Mouse (Mus musculus) heart, embryonic 14.5 days (tissue): ENCODE results near the gene Slain1. TPM values are rescaled to one million over a fixed set of nuclear protein-coding genes. Genes with fewer than 3 reads are reported as not detected.
"Not testable (repeated sequence)": the region's sequence is repeated elsewhere in the genome, so short reads cannot be mapped to it uniquely, and the experiment has no call there.

Source experiments
- ATAC-seq: fragments of 200-750 bp; cut with Nextera tagmentation; 2 replicates; pipeline ENCODE4 v1.8.0; 2017; ENCODE audit warnings: low read depth, moderate TSS enrichment; ENCODE audit not compliant: insufficient number of reproducible peaks, insufficient read depth, low FRiP score
- H3K27ac ChIP-seq, 2 experiments: fragments of 200-500 bp in 1 of 2; fragments of 300-500 bp in 1 of 2; sonication (generic) in 1 of 2; replicated peaks in 1 of 2; 2 replicates each; pipeline ENCODE4 v1.5.1; 2012 to 2014; ENCODE audit warnings: low read depth in 2 of 2, low read length in 2 of 2, control low read depth in 1 of 2, mild to moderate bottlenecking in 1 of 2, mixed read lengths in 1 of 2; ENCODE audit not compliant: control insufficient read depth in 1 of 2, insufficient read depth in 1 of 2
- H3K27me3 ChIP-seq: fragments of 300-500 bp; sonication (generic); 2 replicates; pipeline ENCODE4 v1.6.1; 2014; ENCODE audit warnings: mild to moderate bottlenecking, low read length, control low read depth; ENCODE audit not compliant: control insufficient read depth, insufficient read depth
- H3K36me3 ChIP-seq: fragments of 300-500 bp; sonication (generic); 2 replicates; pipeline ENCODE4 v1.6.1; 2014; ENCODE audit warnings: mild to moderate bottlenecking, control low read depth, low read length, mixed read lengths; ENCODE audit not compliant: control insufficient read depth, insufficient read depth
- H3K4me1 ChIP-seq, 2 experiments: fragments of 200-500 bp in 1 of 2; fragments of 300-500 bp in 1 of 2; sonication (generic) in 1 of 2; 2 replicates each; pipeline ENCODE4 v1.6.1; 2012 to 2014; ENCODE audit warnings: low read length in 2 of 2, control low read depth in 1 of 2, mixed read lengths in 1 of 2; ENCODE audit not compliant: control insufficient read depth in 2 of 2, insufficient read depth in 2 of 2
- H3K4me2 ChIP-seq: fragments of 300-500 bp; sonication (generic); 2 replicates; pipeline ENCODE4 v1.6.1; 2014; ENCODE audit warnings: mild to moderate bottlenecking, low read length
- H3K4me3 ChIP-seq, 2 experiments: fragments of 200-500 bp in 1 of 2; fragments of 300-500 bp in 1 of 2; sonication (generic) in 1 of 2; 2 replicates each; pipeline ENCODE4 v1.5.1; 2012 to 2014; ENCODE audit warnings: low read length in 2 of 2, mild to moderate bottlenecking in 2 of 2, control low read depth in 1 of 2, low read depth in 1 of 2, moderate library complexity in 1 of 2; ENCODE audit not compliant: control insufficient read depth in 1 of 2, insufficient read depth in 1 of 2
- H3K9ac ChIP-seq: fragments of 300-500 bp; sonication (generic); 2 replicates; pipeline ENCODE4 v1.6.1; 2014; ENCODE audit warnings: mild to moderate bottlenecking, low read length
- H3K9me3 ChIP-seq: fragments of 300-500 bp; sonication (generic); 2 replicates; pipeline ENCODE4 v1.6.1; 2016; ENCODE audit warnings: low read length, control low read depth; ENCODE audit not compliant: control insufficient read depth
- WGBS: fragments of 180-500 bp; shearing (Covaris S2); extraction: QIAGEN DNeasy Blood & Tissue Kit; methylation state at CpG from one replicate; pipeline ENCODE4 v1.1.7; 2014; 5-methylcytosine and 5-hydroxymethylcytosine counted together
- polyA plus RNA-seq: library from polyadenylated mRNA; unstranded; fragments of >200 nt; fragmentation: Nextera tagmentation; extraction: Ambion mirVana; gene quantifications from 2 replicates; pipeline ENCODE4 v1.2.1, GENCODE M21; 2014

Gene Slain1
- polyA plus RNA-seq, 1 experiment from 2014 or later: 0.70 TPM

- H3K4me2 ChIP-seq: no peak overlapping the region
- H3K36me3 ChIP-seq: no peaks in the 10 kb centered on the region
- H3K9me3 ChIP-seq: no peaks in the 10 kb centered on the region
- ATAC-seq: no peak
- no peak overlapping the region for H3K9ac ChIP-seq
- H3K4me1 ChIP-seq: no peaks in the 10 kb centered on the region
- H3K27ac ChIP-seq: no peak overlapping the region
- 52% methylated on average over 8 of the region's 8 CpGs for WGBS
- no peaks in the 10 kb centered on the region for H3K27me3 ChIP-seq
- no peak overlapping the region for H3K4me3 ChIP-seq
These were observed 92.1 kb downstream of the Slain1 start for GRCm38 (mm10) chr14:103742150-103742549.

- Histone ChIP-seq H3K4me2 (no peak overlapping the region), H3K36me3 (no peaks in the 10 kb centered on the region), H3K9me3 (no peaks in the 10 kb centered on the region), H3K27me3 (no peaks in the 10 kb centered on the region), H3K4me3 (no peak overlapping the region), H3K27ac (no peak overlapping the region), H3K4me1 (no peaks in the 10 kb centered on the region), H3K9ac (no peak overlapping the region)
- 55% methylated on average over 6 of the region's 6 CpGs for WGBS
- ATAC-seq: no peak
These were observed 97.3 kb downstream of the Slain1 start for GRCm38 (mm10) chr14:103747345-103747744.

GRCm38 (mm10) chr14:103750638-103751037 lies 100.6 kb downstream of the Slain1 start:
- not testable (repeated sequence) for H3K4me1 ChIP-seq, H3K27ac ChIP-seq, H3K27me3 ChIP-seq, H3K36me3 ChIP-seq, H3K4me3 ChIP-seq, H3K9ac ChIP-seq, H3K9me3 ChIP-seq, H3K4me2 ChIP-seq, ATAC-seq
- WGBS: 82% methylated on average over 4 of the region's 4 CpGs

- H3K9me3 ChIP-seq: no peaks in the 10 kb centered on the region
- H3K4me3 ChIP-seq: no peak overlapping the region
- no peak overlapping the region for H3K4me2 ChIP-seq
- no peak overlapping the region for H3K27ac ChIP-seq
- H3K9ac ChIP-seq: no peak overlapping the region
- H3K27me3 ChIP-seq: no peaks in the 10 kb centered on the region
- no peaks in the 10 kb centered on the region for H3K4me1 ChIP-seq
- no peak for ATAC-seq
- H3K36me3 ChIP-seq: no peaks in the 10 kb centered on the region
These were observed 101.4 kb downstream of the Slain1 start for GRCm38 (mm10) chr14:103751384-103751783.

- no peak for ATAC-seq
These were observed 102.7 kb downstream of the Slain1 start for GRCm38 (mm10) chr14:103752773-103753172.

GRCm38 (mm10) chr14:103754041-103754440 lies 104.0 kb downstream of the Slain1 start:
- H3K4me2 ChIP-seq: no peak overlapping the region

More at GRCm38 (mm10) chr14:103752773-103753172, 102.7 kb downstream of the Slain1 start:
- Histone ChIP-seq H3K27me3 (no peaks in the 10 kb centered on the region), H3K4me3 (no peak overlapping the region), H3K9me3 (no peaks in the 10 kb centered on the region), H3K36me3 (no peaks in the 10 kb centered on the region), H3K27ac (no peak overlapping the region), H3K9ac (no peak overlapping the region), H3K4me2 (no peak overlapping the region), H3K4me1 (no peaks in the 10 kb centered on the region)
- 82% methylated on average over 7 of the region's 7 CpGs for WGBS

GRCm38 (mm10) chr14:103754465-103754864 lies 104.4 kb downstream of the Slain1 start:
- H3K4me3 ChIP-seq: no peak overlapping the region
- 80% methylated on average over 9 of the region's 9 CpGs for WGBS
- ATAC-seq: no peak

More at GRCm38 (mm10) chr14:103754041-103754440, 104.0 kb downstream of the Slain1 start:
- Histone ChIP-seq H3K9me3 (no peaks in the 10 kb centered on the region), H3K4me3 (no peak overlapping the region), H3K27me3 (no peaks in the 10 kb centered on the region), H3K9ac (no peak overlapping the region), H3K36me3 (no peaks in the 10 kb centered on the region), H3K27ac (no peak overlapping the region), H3K4me1 (no peaks in the 10 kb centered on the region)
- no peak for ATAC-seq
- WGBS: 71% methylated on average over 7 of the region's 7 CpGs

More at GRCm38 (mm10) chr14:103754465-103754864, 104.4 kb downstream of the Slain1 start:
- Histone ChIP-seq H3K27ac (no peak overlapping the region), H3K4me1 (no peaks in the 10 kb centered on the region), H3K27me3 (no peaks in the 10 kb centered on the region), H3K9me3 (no peaks in the 10 kb centered on the region), H3K9ac (no peak overlapping the region), H3K36me3 (no peaks in the 10 kb centered on the region), H3K4me2 (no peak overlapping the region)
